ENCODE assay signal across 31 mouse cellular contexts in the genomic region with DNA sequence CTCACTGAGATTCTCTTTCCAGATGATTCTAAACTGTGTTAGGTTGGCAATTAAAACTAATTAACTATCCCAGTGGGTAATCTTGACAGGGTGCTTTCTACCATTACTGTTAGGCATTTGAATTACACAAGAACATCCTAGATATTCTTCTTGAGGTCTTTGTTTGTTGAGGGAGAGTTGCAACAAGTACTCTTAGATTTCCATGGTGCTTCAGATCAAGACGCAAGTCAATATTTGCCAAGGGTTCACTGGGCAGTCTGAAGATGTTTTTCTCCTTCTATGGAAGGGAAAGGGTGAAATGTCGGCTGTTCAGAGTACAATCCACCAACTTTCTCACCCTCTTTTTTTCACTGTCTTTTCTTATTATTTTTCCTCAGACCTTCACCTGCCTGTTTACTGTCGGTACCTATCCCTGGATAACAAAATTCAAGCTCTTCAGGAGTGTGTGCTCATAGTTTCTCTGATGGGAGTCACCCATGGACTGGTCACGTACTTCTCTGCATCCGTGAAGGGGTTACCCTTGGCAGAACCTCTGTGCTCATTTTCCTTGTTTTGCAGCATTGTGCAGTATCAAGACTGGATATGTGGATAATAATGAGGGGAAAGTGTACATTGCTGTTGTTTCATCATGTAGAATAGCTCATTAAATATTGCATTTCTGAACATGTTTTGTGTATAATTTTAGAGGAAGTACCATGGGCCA. TPM values are rescaled to one million over a fixed set of nuclear protein-coding genes. Genes with fewer than 3 reads are reported as not detected.
"Had no signal": no experiment of that assay in that cellular context is flagged by ENCODE, and none has a peak within 500 bp of the region (broad histone marks: within the 10 kb centered on the region; RNA-seq: fewer than 3 reads in every experiment).

No protein-coding gene starts in this region.

- H3K4me3 ChIP-seq: gastrocnemius, adult 2 months; heart, adult 2 months; heart, embryonic 13.5 days; heart, embryonic 15.5 days; hindbrain, embryonic 10.5 days; hindbrain, embryonic 12.5 days; intestine, embryonic 15.5 days; layer of hippocampus, adult 2 months; left cerebral cortex, adult 2 months; limb, embryonic 10.5 days; limb, embryonic 12.5 days had no signal

- H3K9me3 ChIP-seq: heart, embryonic 13.5 days; heart, embryonic 15.5 days; hindbrain, embryonic 10.5 days; hindbrain, embryonic 12.5 days; intestine, embryonic 15.5 days; limb, embryonic 10.5 days; limb, embryonic 12.5 days had no signal

- H3K9ac ChIP-seq: heart, embryonic 13.5 days; heart, embryonic 15.5 days; hindbrain, embryonic 12.5 days; hindbrain, embryonic 14.5 days; intestine, embryonic 15.5 days; limb, embryonic 12.5 days had no signal

- DNase-seq: gastrocnemius, adult 2 months; gastrocnemius, postnatal 10 days; gastrocnemius, postnatal 25 days; heart, adult 2 months; heart, postnatal 14 days; heart, postnatal 4 days; kidney, adult 18-20 months; kidney, adult 8-10 months; kidney, postnatal 10 days; kidney, postnatal 25 days; kidney, postnatal 4 days; liver had no signal

- ATAC-seq: hindbrain, embryonic 16.5 days; inflammation-experienced regulatory T-cells, adult 6 months; intestine, embryonic 15.5 days; intestine, postnatal 0 days had no signal

- H3K4me2 ChIP-seq: heart, embryonic 11.5 days; heart, embryonic 13.5 days; heart, embryonic 15.5 days; hindbrain, embryonic 12.5 days; hindbrain, embryonic 14.5 days; intestine, embryonic 15.5 days; limb, embryonic 12.5 days had no signal

- H3K27me3 ChIP-seq: heart, embryonic 13.5 days; heart, embryonic 15.5 days; hindbrain, embryonic 12.5 days; limb, embryonic 12.5 days had no signal

- H3K27ac ChIP-seq: gastrocnemius, adult 2 months; heart, adult 2 months; heart, embryonic 13.5 days; heart, embryonic 15.5 days; hindbrain, embryonic 10.5 days; hindbrain, embryonic 12.5 days; hindbrain, embryonic 14.5 days; intestine, embryonic 15.5 days; layer of hippocampus, adult 2 months; left cerebral cortex, adult 2 months; limb, embryonic 10.5 days; limb, embryonic 12.5 days had no signal

- H3K4me1 ChIP-seq: heart, embryonic 13.5 days; heart, embryonic 15.5 days; hindbrain, embryonic 10.5 days; hindbrain, embryonic 12.5 days; intestine, embryonic 15.5 days; limb, embryonic 12.5 days had no signal

- H3K36me3 ChIP-seq: heart, embryonic 13.5 days; heart, embryonic 15.5 days; hindbrain, embryonic 10.5 days; hindbrain, embryonic 12.5 days; intestine, embryonic 15.5 days; limb, embryonic 10.5 days; limb, embryonic 12.5 days had no signal

RNA-seq across cellular contexts. Expression of gene Cst9, which starts 3.3 kb away (rescaled TPM):
- polyA plus RNA-seq: frontal cortex, adult 2 months; hindbrain, embryonic 10.5 days; hindbrain, embryonic 12.5 days; hindbrain, embryonic 14.5 days; hindbrain, embryonic 16.5 days; inflammation-experienced regulatory T-cells, adult 6 months; intestine, embryonic 15.5 days; intestine, postnatal 0 days; kidney, embryonic 14.5 days; limb, embryonic 10.5 days; limb, embryonic 12.5 days; limb, embryonic 14.5 days had no signal

RNA-seq across cellular contexts. Expression of gene Cst13, which starts 18.3 kb away (rescaled TPM):
- polyA plus RNA-seq: frontal cortex, adult 2 months; heart, adult 2 months; heart, embryonic 11.5 days; heart, embryonic 13.5 days; heart, embryonic 15.5 days; heart, postnatal 0 days; hindbrain, embryonic 10.5 days; hindbrain, embryonic 12.5 days; hindbrain, embryonic 14.5 days; hindbrain, embryonic 16.5 days; inflammation-experienced regulatory T-cells, adult 6 months; intestine, embryonic 15.5 days; intestine, postnatal 0 days; kidney, embryonic 14.5 days; kidney, embryonic 16.5 days; limb, embryonic 10.5 days; limb, embryonic 12.5 days; limb, embryonic 14.5 days had no signal

RNA-seq across cellular contexts. Expression of gene 9230104L09Rik, which starts 26.6 kb away (rescaled TPM):
- polyA plus RNA-seq: frontal cortex, adult 2 months; heart, embryonic 11.5 days; heart, embryonic 13.5 days; hindbrain, embryonic 10.5 days; hindbrain, embryonic 12.5 days; hindbrain, embryonic 14.5 days; hindbrain, embryonic 16.5 days; inflammation-experienced regulatory T-cells, adult 6 months; intestine, embryonic 15.5 days; intestine, postnatal 0 days; kidney, embryonic 14.5 days; kidney, embryonic 16.5 days; limb, embryonic 10.5 days; limb, embryonic 12.5 days; limb, embryonic 14.5 days had no signal

RNA-seq across cellular contexts. Expression of gene Cst8, which starts 39.6 kb away (rescaled TPM):
- polyA plus RNA-seq: frontal cortex, adult 2 months; heart, adult 2 months; heart, embryonic 11.5 days; heart, embryonic 13.5 days; heart, embryonic 15.5 days; heart, postnatal 0 days; hindbrain, embryonic 10.5 days; hindbrain, embryonic 12.5 days; hindbrain, embryonic 14.5 days; hindbrain, embryonic 16.5 days; inflammation-experienced regulatory T-cells, adult 6 months; intestine, embryonic 15.5 days; intestine, postnatal 0 days; kidney, embryonic 14.5 days; limb, embryonic 10.5 days; limb, embryonic 12.5 days; limb, embryonic 14.5 days had no signal
